Mouse (Mus musculus): ENCODE measurements around the gene Mutyh. TPM values are rescaled to one million over a fixed set of nuclear protein-coding genes. Genes with fewer than 3 reads are reported as not detected.

Gene Mutyh
- polyA plus RNA-seq, 1 experiment from 2014 or later, result 17.0 TPM

GRCm38 (mm10) chr4:116815276-116815675, 7.8 kb downstream of the Mutyh start:
- no peaks in the 10 kb centered on the region for H3K9me3 ChIP-seq (ENCODE audit: control insufficient read depth, low read length)
- H3K27ac ChIP-seq (ENCODE audit: low read length), result no peak overlapping the region
- no peaks in the 10 kb centered on the region for H3K4me1 ChIP-seq (replicated peaks; ENCODE audit: control insufficient read depth, insufficient read depth, low read length)
- no peak for ATAC-seq (ENCODE audit: low read depth)
- H3K27me3 ChIP-seq (ENCODE audit: control insufficient read depth, insufficient read depth, low read depth, low read length), result peaks cover 4% of the 10 kb centered on the region
- H3K36me3 ChIP-seq (ENCODE audit: control insufficient read depth, insufficient read depth, low read length), result peaks cover 5% of the 10 kb centered on the region; the same call in 1 of the 2 replicates
- H3K4me2 ChIP-seq (ENCODE audit: low read depth, low read length), result no peak overlapping the region
- H3K4me3 ChIP-seq (ENCODE audit: low read length), result no peak overlapping the region
- no peak overlapping the region for H3K9ac ChIP-seq (ENCODE audit: low read length)
- WGBS, result 90% methylated on average over 5 of the region's 5 CpGs

GRCm38 (mm10) chr4:116817486-116817885, 10.0 kb downstream of the Mutyh start:
- H3K9me3 ChIP-seq (ENCODE audit: control insufficient read depth, low read length), result no peaks in the 10 kb centered on the region
- peaks cover 4% of the 10 kb centered on the region; the same call in 1 of the 2 replicates for H3K4me1 ChIP-seq (replicated peaks; ENCODE audit: control insufficient read depth, insufficient read depth, low read length)
- peaks cover 5% of the 10 kb centered on the region; the same call in 1 of the 2 replicates for H3K36me3 ChIP-seq (ENCODE audit: control insufficient read depth, insufficient read depth, low read length)
- no peak overlapping the region for H3K9ac ChIP-seq (ENCODE audit: low read length)
- WGBS, result 84% methylated on average over 6 of the region's 6 CpGs
- H3K4me3 ChIP-seq (ENCODE audit: low read length), result no peak overlapping the region
- ATAC-seq (ENCODE audit: low read depth), result no peak
- H3K27ac ChIP-seq (ENCODE audit: low read length), result no peak overlapping the region
- no peak overlapping the region for H3K4me2 ChIP-seq (ENCODE audit: low read depth, low read length)
- H3K27me3 ChIP-seq (ENCODE audit: control insufficient read depth, insufficient read depth, low read depth, low read length), result peaks cover 12% of the 10 kb centered on the region

GRCm38 (mm10) chr4:116819968-116820901, 12.7 kb downstream of the Mutyh start:
- H3K4me1 ChIP-seq (replicated peaks; ENCODE audit: control insufficient read depth, insufficient read depth, low read length), result peaks cover 10% of the 10 kb centered on the region
- peak overlapping the region; percentile 63; the same call in 1 of the 2 replicates for H3K9ac ChIP-seq (ENCODE audit: low read length)
- no peak overlapping the region for H3K27ac ChIP-seq (ENCODE audit: low read length)
- H3K27me3 ChIP-seq (ENCODE audit: control insufficient read depth, insufficient read depth, low read depth, low read length), result peaks cover 12% of the 10 kb centered on the region
- H3K9me3 ChIP-seq (ENCODE audit: control insufficient read depth, low read length), result no peaks in the 10 kb centered on the region
- WGBS, result 25% methylated on average over 32 of the region's 32 CpGs
- ATAC-seq (ENCODE audit: low read depth), result no peak
- H3K4me2 ChIP-seq (ENCODE audit: low read depth, low read length), result peak overlapping the region; percentile 97
- peaks cover 5% of the 10 kb centered on the region; the same call in 1 of the 2 replicates for H3K36me3 ChIP-seq (ENCODE audit: control insufficient read depth, insufficient read depth, low read length)
- H3K4me3 ChIP-seq (ENCODE audit: low read length), result peak overlapping the region; percentile 63

- Histone ChIP-seq H3K9ac (ENCODE audit: low read length) (peak overlapping the region; percentile 63), H3K4me2 (ENCODE audit: low read depth, low read length) (peak overlapping the region; percentile 97), H3K27me3 (ENCODE audit: control insufficient read depth, insufficient read depth, low read depth, low read length) (peaks cover 12% of the 10 kb centered on the region), H3K4me3 (ENCODE audit: low read length) (peak overlapping the region; percentile 63), H3K4me1 (replicated peaks; ENCODE audit: control insufficient read depth, insufficient read depth, low read length) (peaks cover 13% of the 10 kb centered on the region), H3K9me3 (ENCODE audit: control insufficient read depth, low read length) (no peaks in the 10 kb centered on the region), H3K27ac (ENCODE audit: low read length) (no peak overlapping the region), H3K36me3 (ENCODE audit: control insufficient read depth, insufficient read depth, low read length) (peaks cover 5% of the 10 kb centered on the region; the same call in 1 of the 2 replicates)
- peak; percentile 86 for ATAC-seq (ENCODE audit: low read depth)
- under 1% methylated on average over 51 of the region's 51 CpGs for WGBS
Measured at GRCm38 (mm10) chr4:116820902-116821693, 13.6 kb downstream of the Mutyh start.

GRCm38 (mm10) chr4:116821694-116822016, 14.1 kb downstream of the Mutyh start, which contains the start of gene Hpdl:
TSS of gene Hpdl (minus strand) at chr4:116821707.
- WGBS, result 11% methylated on average over 9 of the region's 9 CpGs
- Histone ChIP-seq H3K4me3 (ENCODE audit: low read length) (peak within 1 kb of the TSS; percentile 63), H3K36me3 (ENCODE audit: control insufficient read depth, insufficient read depth, low read length) (peaks cover 5% of the 10 kb centered on the region; the same call in 1 of the 2 replicates), H3K9ac (ENCODE audit: low read length) (peak within 1 kb of the TSS; percentile 63), H3K4me2 (ENCODE audit: low read depth, low read length) (peak within 1 kb of the TSS; percentile 97), H3K27me3 (ENCODE audit: control insufficient read depth, insufficient read depth, low read depth, low read length) (peaks cover 12% of the 10 kb centered on the region), H3K9me3 (ENCODE audit: control insufficient read depth, low read length) (no peaks in the 10 kb centered on the region), H3K4me1 (replicated peaks; ENCODE audit: control insufficient read depth, insufficient read depth, low read length) (peaks cover 13% of the 10 kb centered on the region), H3K27ac (ENCODE audit: low read length) (no peak within 1 kb of the TSS)
- ATAC-seq (ENCODE audit: low read depth), result no peak

GRCm38 (mm10) chr4:116824541-116825004, 17.1 kb downstream of the Mutyh start:
- H3K4me3 ChIP-seq (ENCODE audit: low read length), result peak overlapping the region; percentile 74
- peak overlapping the region; percentile 90 for H3K4me2 ChIP-seq (ENCODE audit: low read depth, low read length)
- H3K9me3 ChIP-seq (ENCODE audit: control insufficient read depth, low read length), result no peaks in the 10 kb centered on the region
- peak overlapping the region; percentile 52 for H3K27ac ChIP-seq (ENCODE audit: low read length)
- H3K9ac ChIP-seq (ENCODE audit: low read length), result peak overlapping the region; percentile 87
- peaks cover 12% of the 10 kb centered on the region for H3K27me3 ChIP-seq (ENCODE audit: control insufficient read depth, insufficient read depth, low read depth, low read length)
- peaks cover 13% of the 10 kb centered on the region for H3K4me1 ChIP-seq (replicated peaks; ENCODE audit: control insufficient read depth, insufficient read depth, low read length)
- peak; percentile 24 for ATAC-seq (ENCODE audit: low read depth)
- no peaks in the 10 kb centered on the region for H3K36me3 ChIP-seq (ENCODE audit: control insufficient read depth, insufficient read depth, low read length)
- WGBS, result 1% methylated on average over 29 of the region's 29 CpGs

GRCm38 (mm10) chr4:116827819-116828218, 20.3 kb downstream of the Mutyh start:
- H3K9ac ChIP-seq (ENCODE audit: low read length), result no peak overlapping the region
- under 1% methylated on average over 4 of the region's 4 CpGs for WGBS
- no peaks in the 10 kb centered on the region for H3K36me3 ChIP-seq (ENCODE audit: control insufficient read depth, insufficient read depth, low read length)
- H3K4me3 ChIP-seq (ENCODE audit: low read length), result no peak overlapping the region
- ATAC-seq (ENCODE audit: low read depth), result peak; percentile 47
- H3K4me2 ChIP-seq (ENCODE audit: low read depth, low read length), result no peak overlapping the region
- H3K27me3 ChIP-seq (ENCODE audit: control insufficient read depth, insufficient read depth, low read depth, low read length), result no peaks in the 10 kb centered on the region
- peaks cover 9% of the 10 kb centered on the region for H3K4me1 ChIP-seq (replicated peaks; ENCODE audit: control insufficient read depth, insufficient read depth, low read length)
- no peak overlapping the region for H3K27ac ChIP-seq (ENCODE audit: low read length)
- no peaks in the 10 kb centered on the region for H3K9me3 ChIP-seq (ENCODE audit: control insufficient read depth, low read length)

GRCm38 (mm10) chr4:116829364-116830069, 22.0 kb downstream of the Mutyh start:
- ATAC-seq (ENCODE audit: low read depth), result no peak
- Histone ChIP-seq H3K9ac (ENCODE audit: low read length) (no peak overlapping the region), H3K9me3 (ENCODE audit: control insufficient read depth, low read length) (no peaks in the 10 kb centered on the region), H3K27me3 (ENCODE audit: control insufficient read depth, insufficient read depth, low read depth, low read length) (no peaks in the 10 kb centered on the region), H3K27ac (ENCODE audit: low read length) (no peak overlapping the region), H3K4me2 (ENCODE audit: low read depth, low read length) (no peak overlapping the region), H3K36me3 (ENCODE audit: control insufficient read depth, insufficient read depth, low read length) (no peaks in the 10 kb centered on the region), H3K4me1 (replicated peaks; ENCODE audit: control insufficient read depth, insufficient read depth, low read length) (peaks cover 6% of the 10 kb centered on the region), H3K4me3 (ENCODE audit: low read length) (no peak overlapping the region)
- 42% methylated on average over 6 of the region's 6 CpGs for WGBS
